Mouse (Mus musculus) gonadal fat pad, adult 2 months (tissue): ENCODE data around the gene Slc11a2. TPM values are rescaled to one million over a fixed set of nuclear protein-coding genes. Genes with fewer than 3 reads are reported as not detected.

Source experiments
- DNase-seq: peaks from one replicate; pipeline ENCODE4 v3.0.0-alpha.2; 2012; ENCODE audit warnings: low read depth
- polyA plus RNA-seq: library from polyadenylated mRNA; depleted of rRNA; stranded (reverse); fragments of >200 nt; gene quantifications from 2 replicates; pipeline ENCODE4 v1.2.3, GENCODE M21; 2012; rRNA removed

The Slc11a2 gene
- polyA plus RNA-seq = 106 and 126 TPM in 2 replicates

DNA sequence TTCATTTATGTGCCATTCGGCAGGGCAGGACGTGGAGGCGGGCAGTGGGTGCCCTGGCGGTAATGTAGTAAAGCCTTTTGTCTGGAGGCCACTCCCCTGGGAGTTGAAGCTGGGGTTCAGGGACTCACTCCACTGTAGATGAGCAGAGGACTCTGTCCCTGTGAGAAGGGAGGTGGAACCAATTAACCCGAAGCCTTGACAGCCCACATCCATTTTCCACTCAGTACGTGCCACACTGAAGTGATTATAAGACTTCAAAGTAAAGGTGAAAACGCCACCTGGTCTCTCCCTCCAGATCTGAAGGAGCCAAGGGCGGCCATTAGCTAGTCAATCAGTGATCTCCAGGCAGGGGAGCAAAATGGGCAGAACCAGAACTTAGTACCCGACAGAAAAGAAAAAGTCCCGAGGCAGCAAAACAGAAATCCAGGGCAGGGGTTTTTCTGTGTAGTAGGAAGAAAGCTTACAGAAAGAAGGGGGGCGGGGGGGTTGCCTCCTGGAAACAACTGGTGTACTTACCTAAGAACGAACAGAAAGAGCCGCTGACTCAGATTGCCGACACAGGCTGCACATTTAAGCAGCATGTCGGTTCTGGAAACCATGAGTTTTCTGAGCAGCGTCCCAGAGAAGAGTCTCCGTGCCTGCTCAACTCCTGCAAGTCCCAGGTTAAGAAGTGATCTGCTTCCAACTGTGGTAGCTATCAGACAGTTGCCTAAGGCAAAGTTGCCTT is at the start of gene Slc11a2:
Gene Slc11a2, minus strand, starts transcription at position 677 of the 727 bp plus-strand sequence.
- no peak for DNase-seq

DNA sequence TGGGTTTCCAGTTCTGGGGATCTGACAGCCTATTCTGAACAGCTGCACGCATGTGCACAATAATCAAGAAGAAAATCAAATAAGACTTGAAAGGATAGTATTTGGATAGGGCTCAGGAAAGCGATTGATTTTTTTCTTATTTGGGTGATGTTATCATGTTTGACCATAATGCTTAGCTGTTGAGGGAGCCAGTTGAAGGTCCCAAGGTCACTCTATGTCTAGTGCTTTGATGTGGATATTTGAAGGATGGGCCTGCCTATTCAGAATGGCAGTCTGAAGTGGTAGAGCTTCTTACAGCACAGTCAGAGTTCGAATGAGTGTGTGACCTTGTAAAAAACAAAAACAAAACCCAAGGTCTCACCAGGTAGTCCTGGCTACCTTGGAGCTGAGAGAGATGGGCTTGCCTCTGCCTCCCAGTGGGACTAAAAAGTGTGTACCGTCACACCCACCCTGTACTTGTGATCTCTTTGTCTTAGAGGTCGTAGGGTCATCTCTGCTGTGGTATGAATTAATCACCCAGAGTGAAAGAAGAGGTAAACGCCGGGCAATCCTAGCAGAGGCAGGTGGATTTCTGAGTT is 49.1 kb upstream of the Slc11a2 start:
- no peak for DNase-seq

DNA sequence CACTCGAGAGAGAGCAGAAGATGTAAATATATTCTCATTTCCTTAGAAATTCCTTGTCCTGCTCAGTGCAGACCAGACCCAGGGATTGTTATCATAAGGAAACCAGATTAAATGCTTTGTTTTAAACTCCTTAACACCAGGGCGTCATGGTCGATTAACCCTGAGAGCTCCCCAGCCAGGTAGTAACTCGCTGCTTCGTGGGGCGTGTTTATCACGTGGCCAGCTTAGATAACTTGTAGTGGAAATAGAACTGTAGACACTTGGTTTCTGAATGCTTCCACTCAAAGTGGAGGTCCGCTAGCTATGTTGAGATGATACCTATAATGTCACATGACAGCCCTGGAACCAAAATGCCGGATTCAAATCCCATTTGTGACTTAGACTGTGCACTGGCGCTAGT is 45.2 kb upstream of the Slc11a2 start:
- DNase-seq = no peak

DNA sequence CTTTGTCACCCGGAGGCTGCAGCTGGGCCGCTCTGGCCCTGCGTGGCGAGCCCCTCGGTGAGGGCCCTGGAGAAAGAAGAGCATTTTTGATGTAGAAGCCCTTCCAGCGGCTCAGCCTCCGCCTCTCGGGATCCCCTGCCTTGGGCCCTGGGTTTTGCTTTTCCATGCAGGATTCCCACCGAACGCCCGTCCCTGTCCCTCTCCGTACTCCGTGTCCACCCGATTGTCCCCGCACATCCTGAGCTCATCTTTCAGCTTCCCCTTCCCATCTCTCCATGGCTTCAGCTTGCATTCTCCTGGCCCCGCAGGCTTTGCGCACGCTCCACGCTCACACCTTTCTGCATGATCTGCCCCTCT is 44.3 kb upstream of the Slc11a2 start:
- no peak for DNase-seq

DNA sequence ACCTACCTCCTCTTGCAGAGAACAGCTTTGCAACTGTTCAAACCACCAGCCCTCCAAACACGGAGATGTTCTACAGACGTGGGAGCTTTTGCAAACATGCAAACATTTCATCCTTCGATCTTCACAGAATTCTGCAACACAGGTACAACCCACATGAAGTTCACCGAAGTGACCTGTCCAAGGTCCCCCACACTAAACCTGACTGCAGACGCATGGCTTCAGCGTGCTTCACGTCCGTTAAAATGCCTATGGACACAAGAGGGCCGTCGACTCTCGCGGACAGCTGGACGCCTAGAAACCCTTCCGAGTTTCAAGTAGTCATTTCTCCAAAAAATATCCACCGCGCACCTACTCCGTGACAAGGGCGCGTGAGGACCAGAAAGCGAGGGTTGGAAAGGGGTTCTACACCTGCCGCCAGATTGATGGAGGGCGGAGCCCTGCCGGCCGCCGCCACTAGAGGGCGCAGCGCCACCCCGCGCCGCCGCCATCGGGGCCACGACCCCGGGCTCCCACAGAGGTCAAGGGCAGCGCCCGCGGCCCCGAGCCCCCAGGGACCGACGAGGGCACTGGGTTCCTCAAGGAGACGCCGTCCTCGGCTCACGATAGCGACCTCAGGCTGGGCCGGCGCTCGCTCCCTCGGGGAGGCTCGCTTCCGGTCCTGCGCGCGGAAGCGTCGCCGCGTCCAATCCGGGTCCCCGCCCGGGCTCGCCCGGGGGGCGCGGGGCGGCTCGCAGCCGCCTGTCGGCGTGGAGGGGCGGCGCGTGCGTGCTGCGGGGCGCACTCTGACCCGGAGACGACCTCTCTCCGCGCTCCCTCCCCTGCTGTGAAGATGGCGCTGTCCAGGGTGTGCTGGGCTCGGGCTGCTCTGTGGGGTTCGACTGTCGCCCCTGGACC is 43.7 kb upstream of the Slc11a2 start, which contains the start of gene Letmd1:
Gene Letmd1, plus strand, starts transcription at position 729 of the 894 bp plus-strand sequence.
- no peak for DNase-seq

DNA sequence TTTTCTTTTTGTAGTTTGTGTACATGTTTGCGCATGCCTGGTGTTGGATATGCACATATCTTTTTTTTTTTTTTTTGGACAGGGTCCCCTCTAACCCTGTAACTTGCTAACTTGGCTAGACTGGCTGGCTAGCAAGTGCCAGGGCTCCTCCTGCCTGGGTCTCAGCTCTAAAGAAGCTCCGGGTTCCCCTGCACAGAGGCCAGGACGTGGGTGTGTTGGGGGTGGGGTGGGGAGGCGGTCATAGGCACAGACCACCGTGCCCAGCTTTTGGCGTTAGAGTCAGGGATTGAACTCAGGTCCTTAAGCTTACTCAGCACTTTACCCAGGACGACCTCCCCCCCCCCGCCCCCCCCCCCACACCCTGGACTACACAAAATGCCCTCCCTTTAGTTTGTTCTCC is 42.9 kb upstream of the Slc11a2 start:
- DNase-seq = no peak

DNA sequence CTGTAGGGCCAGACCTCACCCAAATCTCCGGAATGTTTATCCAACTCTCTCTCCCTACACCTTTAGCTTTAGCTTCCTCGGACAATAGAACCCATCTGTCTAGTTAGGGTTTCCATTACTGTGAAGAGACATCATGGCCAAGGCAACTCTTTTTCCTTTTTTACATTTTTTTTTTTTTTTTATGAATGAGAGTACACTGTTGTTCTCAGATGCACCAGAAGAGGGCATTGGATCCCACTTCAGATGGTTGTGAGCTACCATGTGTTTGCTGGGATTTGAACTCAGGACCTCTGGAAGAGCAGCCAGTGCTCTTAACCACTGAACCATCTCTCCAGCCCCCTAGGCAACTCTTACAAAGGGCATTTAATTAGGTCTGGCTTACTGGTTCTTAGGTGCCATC is 40.6 kb upstream of the Slc11a2 start:
- no peak for DNase-seq

DNA sequence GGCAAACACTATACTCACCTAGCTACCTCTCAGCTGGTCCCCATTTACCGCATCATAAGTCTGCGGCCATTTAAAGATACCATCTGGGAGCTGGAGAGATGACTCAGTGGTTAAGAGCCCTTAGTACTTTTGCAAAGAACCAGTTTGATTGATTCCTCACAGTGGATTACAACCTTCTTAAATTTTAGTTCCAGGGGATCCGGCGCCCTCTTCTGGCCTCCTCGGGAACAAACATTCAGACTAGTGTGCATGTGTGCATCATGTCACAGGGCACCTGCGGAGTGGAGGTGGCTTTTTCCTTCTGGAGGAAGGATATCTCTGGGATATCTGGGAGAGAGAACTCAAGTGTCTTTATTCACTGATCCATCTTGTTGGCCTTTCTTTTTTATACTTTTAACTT is 38.8 kb upstream of the Slc11a2 start:
- DNase-seq = no peak

DNA sequence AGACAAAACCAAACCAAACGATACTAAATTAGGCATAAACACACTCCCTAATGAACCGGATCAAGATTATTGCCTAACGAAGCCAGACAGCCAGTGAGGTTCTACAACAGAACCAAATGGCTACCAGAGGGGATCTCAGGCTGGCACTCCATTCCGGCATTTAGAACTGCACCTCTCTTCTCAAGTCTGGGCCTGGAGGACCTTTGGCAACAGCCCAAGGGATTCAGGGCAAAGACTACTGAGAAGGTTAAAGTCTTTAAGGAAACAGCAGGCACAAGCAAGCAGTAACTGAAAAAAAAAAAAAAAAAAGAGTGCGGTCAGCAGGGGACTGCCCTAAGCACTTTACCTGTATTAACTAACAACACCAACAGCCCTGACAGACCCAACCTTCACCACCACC is 37.2 kb upstream of the Slc11a2 start:
- no peak for DNase-seq

DNA sequence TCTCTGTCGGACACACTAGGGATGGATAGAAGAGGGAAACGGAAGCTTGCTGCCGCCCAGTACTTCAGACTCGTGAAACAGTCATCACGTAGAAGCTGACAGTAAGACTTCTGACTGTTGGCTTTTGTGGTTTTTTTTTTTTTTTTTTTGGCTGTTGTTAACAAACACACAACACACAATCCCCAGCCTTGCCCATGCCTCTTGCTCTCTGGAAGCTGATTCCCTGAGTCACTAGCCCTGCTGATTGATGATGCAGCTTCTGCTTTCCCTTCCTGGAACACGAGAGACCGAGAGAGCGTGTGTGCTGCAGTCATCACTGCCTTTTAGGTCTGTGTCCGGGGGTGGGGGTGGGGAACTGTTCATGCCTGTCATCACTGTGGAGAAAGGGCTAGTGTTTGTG is 36.8 kb upstream of the Slc11a2 start:
- no peak for DNase-seq

DNA sequence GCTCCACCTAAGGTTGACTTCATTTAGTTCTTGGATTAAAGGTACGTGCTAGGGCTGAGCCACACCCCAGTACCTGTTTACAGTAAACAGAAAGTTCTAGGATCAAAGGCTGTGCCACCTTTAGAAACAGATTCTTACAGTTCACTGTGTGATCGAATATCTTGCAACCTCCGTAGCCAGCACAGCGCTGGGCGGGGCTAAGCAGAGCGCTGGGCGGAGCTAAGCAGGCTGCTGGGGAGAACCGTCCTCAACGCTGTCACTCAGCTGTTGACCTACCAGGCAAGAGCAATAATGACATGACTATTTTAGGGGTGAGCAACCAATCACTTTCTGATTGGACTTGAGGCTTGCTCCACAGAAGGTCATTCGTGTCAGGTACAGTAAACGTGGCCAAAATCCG is 36.1 kb upstream of the Slc11a2 start:
- no peak for DNase-seq

DNA sequence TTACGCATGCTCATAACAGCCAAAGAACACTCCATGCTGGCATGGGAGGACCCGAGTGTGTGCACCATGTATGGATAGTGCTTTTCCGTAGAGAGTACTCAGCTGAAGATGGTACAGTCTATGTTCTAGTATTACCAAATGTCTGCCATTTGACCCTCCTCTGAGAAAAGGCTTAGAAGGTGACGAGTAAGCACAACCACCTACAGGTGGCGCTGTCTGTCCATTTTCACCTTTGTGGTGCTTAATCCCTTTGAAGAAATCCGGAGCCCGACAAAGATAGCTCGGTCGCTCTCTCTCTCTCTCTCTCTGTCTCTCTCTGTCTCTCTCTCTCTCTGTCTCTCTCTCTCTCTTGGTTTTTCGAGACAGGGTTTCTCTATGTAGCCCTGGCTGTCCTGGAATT is 33.2 kb upstream of the Slc11a2 start:
- DNase-seq = no peak

DNA sequence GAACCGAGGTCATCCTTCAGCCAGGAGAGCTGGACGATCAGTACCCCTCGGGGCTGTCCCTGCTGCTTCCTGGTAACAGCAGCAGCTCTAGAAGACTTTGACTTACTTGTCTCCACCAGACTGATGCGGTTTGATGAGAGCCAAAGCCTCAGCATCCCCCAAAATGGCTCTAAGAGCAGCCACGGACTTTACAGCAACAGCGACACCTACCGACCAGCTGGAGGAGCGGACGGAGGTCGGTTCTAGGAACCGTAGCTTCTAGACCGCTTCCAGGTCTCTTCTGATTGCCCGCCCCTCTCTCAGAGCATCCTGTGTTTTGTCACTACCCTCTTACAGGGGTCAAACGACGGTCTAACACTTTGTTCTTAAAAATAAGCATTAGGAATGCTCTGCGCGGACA is 32.5 kb upstream of the Slc11a2 start:
- DNase-seq = no peak

DNA sequence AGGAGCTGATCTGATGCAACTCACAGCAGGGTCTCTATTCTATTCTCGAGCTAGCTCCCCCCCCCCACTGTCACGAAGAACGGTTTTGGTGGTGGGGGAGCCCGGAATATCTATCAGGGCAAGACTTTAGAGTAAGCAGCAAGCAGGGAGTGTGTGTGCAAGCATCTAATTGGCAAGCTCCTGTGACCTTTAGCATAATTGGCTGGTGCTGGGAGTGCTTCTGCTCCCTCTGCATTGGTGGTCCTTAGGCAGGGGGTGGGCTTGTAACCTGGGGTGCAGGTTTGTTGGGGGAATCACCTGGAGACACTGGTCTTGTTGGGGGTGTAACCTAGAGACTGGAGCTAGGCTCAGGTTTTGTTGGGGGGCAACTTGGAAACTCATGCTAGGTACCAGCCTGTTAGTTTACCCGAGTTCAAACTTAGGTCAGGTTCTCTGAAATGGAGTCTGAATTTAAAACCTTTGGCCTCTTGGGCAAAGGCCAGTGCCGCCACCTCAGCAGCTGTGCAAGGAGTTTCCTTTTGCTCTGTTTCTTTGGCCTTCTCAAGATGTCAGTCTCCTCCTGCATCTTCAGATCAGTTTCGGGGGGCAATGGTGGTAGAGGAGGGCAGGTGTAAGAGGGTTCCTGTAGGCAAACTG is 31.6 kb upstream of the Slc11a2 start:
- no peak for DNase-seq

DNA sequence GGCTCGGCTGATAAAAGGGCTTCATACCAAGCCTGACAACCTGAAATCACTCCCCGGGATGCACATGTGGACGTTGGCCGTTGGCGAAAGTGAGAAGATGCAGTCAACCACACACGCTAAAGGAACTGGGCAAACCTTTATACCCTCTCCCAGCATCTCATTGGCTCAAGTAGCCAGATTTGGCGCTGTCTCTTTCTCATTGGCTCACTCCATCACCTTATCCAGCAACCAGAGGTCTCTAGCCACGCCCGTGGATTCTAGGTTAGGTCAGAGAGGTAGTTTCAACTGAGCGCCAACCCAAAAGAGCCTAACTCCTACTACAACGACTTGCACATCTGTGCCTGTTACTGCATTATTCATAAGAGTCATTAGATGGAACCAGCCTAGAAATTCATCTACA is 27.6 kb upstream of the Slc11a2 start:
- no peak for DNase-seq

DNA sequence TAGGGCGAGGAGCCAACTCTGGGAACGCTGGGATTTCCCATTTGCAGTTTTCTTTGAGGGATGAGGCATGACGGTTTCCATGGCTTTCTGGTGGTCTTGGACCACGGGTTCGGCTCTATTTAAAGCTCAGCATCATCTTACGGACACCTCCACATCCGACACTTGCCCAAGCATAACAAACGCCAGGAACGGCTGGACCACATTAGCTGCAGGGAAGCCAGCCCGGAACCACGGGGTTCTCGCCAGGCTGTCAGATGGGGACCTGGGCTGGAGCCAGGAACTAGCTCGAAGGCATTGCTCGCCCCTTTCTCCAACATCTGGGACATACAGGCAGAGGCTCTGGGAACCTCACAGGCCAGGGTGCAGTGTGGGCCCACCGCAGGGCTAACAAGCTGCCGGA is 26.4 kb upstream of the Slc11a2 start:
- no peak for DNase-seq

DNA sequence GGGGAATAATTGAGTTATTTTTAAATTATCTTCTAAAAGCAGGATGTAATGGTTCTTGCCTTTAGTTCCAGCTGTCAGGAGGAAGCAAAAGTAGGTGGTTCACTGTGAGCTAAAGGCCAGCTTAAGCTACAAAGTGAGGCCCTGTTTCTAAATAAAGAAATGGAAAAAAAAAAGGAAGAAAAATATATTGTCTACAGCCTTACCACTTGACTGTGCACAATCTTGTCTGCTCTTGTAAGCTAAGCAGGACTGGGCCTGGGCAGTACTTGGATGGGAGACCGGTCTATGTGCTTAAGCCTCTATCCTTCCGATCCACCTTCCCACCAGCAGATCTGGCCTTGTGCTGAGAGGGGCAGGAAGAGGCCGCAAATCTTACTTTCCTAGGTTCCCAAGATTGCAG is 24.6 kb upstream of the Slc11a2 start:
- no peak for DNase-seq

DNA sequence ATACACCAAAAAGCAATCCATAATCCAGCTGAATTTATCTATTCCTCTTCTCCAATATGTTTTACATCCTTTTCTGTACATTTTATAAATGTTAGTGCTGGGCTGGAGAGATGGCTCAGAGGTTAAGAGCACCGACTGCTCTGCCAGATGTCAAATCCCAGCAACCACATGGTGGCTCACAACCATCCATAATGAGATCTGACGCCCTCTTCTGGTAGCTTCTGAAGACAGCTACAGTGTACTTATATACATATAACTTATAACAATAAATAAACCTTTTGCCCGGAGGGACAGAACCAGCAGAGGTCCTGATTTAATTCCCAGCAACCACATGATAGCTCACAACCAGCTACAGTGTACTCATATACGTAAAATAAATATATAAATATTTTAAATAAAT is 23.7 kb upstream of the Slc11a2 start:
- no peak for DNase-seq

DNA sequence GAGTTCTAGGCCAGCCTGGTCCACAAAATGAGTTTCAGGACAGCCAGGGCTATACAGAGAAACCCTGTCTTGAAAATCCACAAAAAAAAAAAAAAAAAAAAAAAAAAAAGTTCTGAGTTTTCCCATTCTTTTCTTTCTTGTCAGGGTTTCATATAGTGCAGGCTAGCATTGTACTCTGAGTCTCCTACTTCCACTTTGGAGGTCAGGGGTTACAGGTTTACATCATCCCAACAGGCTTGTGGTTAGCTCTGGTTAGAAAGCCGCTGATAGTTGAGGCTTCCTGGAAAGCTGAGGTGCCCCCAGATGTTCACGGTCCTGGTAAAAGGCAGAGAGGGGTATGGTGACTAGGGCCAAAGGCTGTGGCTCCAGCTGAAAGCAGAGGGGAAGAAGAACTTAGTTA is 22.0 kb upstream of the Slc11a2 start:
- DNase-seq = no peak

DNA sequence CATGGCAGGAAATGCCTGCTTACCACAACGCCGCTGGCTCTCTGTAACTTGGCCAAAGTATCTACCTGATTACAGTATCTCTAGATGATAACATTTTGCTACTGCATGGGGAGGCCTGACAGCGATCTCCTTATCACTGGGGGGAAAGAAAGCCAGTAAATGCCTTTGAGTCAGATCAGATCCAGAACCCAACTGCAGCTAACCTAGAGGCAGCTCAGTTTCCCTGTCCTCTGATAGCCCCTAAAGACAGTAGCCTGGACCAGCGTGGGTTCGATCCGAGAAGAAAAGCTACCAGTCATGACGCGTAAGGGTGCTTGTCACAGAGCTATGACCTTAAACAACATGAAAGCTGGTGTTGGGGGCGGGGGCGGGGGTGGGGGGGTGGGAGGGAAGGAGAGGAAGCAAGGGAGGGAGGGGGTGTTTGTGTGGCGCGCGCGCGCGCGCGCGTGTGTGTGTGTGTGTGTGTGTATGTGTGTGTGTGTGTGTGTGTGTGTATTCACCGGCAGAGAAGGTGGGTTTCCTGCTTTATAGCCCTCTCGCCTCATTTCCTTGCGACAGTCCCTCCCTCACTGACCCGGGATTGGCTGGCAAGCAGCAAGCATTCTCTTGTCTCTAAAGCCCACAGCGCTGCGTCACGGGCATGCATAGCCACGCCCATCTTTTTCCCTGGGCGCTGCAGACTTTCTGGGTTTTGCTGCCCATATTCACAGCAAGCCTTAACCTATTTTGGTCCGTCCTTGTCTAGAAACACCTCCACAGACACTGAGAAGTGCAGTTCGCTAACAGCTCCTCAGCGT is 18.5 kb upstream of the Slc11a2 start:
- no peak for DNase-seq

DNA sequence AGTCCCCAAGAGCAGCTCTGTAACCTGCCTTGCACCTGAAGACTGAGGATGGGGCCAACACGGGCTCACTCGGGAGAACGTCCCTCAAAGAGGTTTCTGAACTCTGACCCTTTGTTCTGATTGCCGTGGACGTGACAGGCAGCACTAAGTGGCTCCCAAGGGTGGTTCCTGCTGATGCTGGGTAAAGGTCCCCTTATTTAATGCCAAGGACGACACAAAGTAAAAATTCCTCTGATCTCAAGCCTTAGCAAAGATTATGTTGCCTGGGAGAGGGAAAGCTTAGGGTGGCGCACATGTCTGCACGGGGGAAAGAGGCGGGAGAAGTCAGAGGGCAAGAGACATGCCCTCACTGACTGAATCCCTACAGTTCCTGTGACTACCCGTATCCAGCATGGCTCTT is 11.6 kb upstream of the Slc11a2 start:
- no peak for DNase-seq

DNA sequence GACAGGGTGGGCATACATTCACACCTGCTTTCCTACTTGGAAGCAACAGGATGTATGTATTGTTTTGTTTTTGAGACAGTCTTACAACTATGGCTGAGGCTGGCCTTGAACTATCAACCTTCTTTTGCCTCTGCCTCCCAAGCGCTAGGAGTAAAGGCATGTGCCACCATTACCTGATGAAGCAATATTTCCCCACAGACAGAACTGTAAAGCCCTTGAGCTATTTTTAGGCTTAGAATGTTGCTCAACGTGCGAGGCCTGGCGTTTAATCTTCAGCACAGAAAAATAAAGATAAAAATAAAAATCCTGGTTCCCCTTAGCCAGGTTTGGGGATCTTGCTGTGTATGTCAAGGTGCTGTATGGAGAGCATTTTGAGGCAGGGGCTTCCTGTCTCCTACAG is 11.2 kb upstream of the Slc11a2 start:
- no peak for DNase-seq
